Mouse (Mus musculus) forebrain, embryonic 13.5 days (tissue): ENCODE results near the gene Tbc1d10c. TPM values are rescaled to one million over a fixed set of nuclear protein-coding genes. Genes with fewer than 3 reads are reported as not detected.

Experiments used
- ATAC-seq: fragments of 200-750 bp; cut with Nextera tagmentation; 2 replicates; pipeline ENCODE4 v1.8.0; 2017
- H3K27ac ChIP-seq: fragments of 300-500 bp; sonication (generic); 2 replicates; pipeline ENCODE4 v1.5.1; 2015; ENCODE audit warnings: inconsistent platforms, mild to moderate bottlenecking, moderate library complexity
- H3K27me3 ChIP-seq: fragments of 300-500 bp; sonication (generic); 2 replicates; pipeline ENCODE4 v1.6.1; 2015; ENCODE audit warnings: mild to moderate bottlenecking, inconsistent platforms
- H3K36me3 ChIP-seq: fragments of 300-500 bp; sonication (generic); 2 replicates; pipeline ENCODE4 v1.6.1; 2015; ENCODE audit warnings: mild to moderate bottlenecking, inconsistent platforms; ENCODE audit not compliant: poor library complexity, severe bottlenecking
- H3K4me1 ChIP-seq: fragments of 300-500 bp; sonication (generic); 2 replicates; pipeline ENCODE4 v1.6.1; 2015; ENCODE audit warnings: inconsistent platforms
- H3K4me2 ChIP-seq: fragments of 300-500 bp; sonication (generic); 2 replicates; pipeline ENCODE4 v1.6.1; 2015; ENCODE audit warnings: inconsistent platforms, mild to moderate bottlenecking, moderate library complexity
- H3K4me3 ChIP-seq: fragments of 300-500 bp; sonication (generic); 2 replicates; pipeline ENCODE4 v1.5.1; 2015; ENCODE audit warnings: mild to moderate bottlenecking, inconsistent platforms
- H3K9ac ChIP-seq: fragments of 300-500 bp; sonication (generic); 2 replicates; pipeline ENCODE4 v1.6.1; 2015; ENCODE audit warnings: mild to moderate bottlenecking, inconsistent platforms
- H3K9me3 ChIP-seq: fragments of 300-500 bp; sonication (generic); replicated peaks from 2 replicates; pipeline ENCODE4 v1.6.1; 2016; ENCODE audit warnings: inconsistent platforms
- WGBS: fragments of 180-500 bp; shearing (Covaris S2); methylation state at CpG from one replicate; pipeline ENCODE4 v1.1.7; 2015; 5-methylcytosine and 5-hydroxymethylcytosine counted together
- polyA plus RNA-seq: library from polyadenylated mRNA; unstranded; fragments of >200 nt; fragmentation: Nextera tagmentation; extraction: Ambion mirVana; gene quantifications from 2 replicates; pipeline ENCODE4 v1.2.1, GENCODE M21; 2015

Gene Tbc1d10c
- polyA plus RNA-seq, 1 experiment from 2014 or later, result 0.77 TPM

GRCm38 (mm10) chr19:4183689-4184088 lies 7.4 kb downstream of the Tbc1d10c start:
- no peak overlapping the region for H3K27ac ChIP-seq
- no peak for ATAC-seq
- no peak overlapping the region for H3K9ac ChIP-seq
- 61% methylated on average over 2 of the region's 2 CpGs for WGBS
- no peak overlapping the region for H3K4me2 ChIP-seq
- H3K9me3 ChIP-seq, result no peaks in the 10 kb centered on the region
- no peaks in the 10 kb centered on the region for H3K27me3 ChIP-seq
- H3K4me1 ChIP-seq, result peaks cover 7% of the 10 kb centered on the region
- no peak overlapping the region for H3K4me3 ChIP-seq
- no peaks in the 10 kb centered on the region for H3K36me3 ChIP-seq

- WGBS, result 42% methylated on average over 3 of the region's 3 CpGs
- Histone ChIP-seq H3K36me3 (no peaks in the 10 kb centered on the region), H3K27me3 (no peaks in the 10 kb centered on the region), H3K4me3 (no peak overlapping the region), H3K4me1 (peaks cover 7% of the 10 kb centered on the region), H3K9ac (0 out of 2 replicates have a peak overlapping the region, but pooled peaks have one; percentile 18), H3K4me2 (no peak overlapping the region), H3K27ac (no peak overlapping the region), H3K9me3 (no peaks in the 10 kb centered on the region)
- no peak for ATAC-seq
Observed at GRCm38 (mm10) chr19:4181892-4182291, 9.2 kb downstream of the Tbc1d10c start.

- Histone ChIP-seq H3K9ac (no peak overlapping the region), H3K4me2 (no peak overlapping the region), H3K27ac (no peak overlapping the region), H3K27me3 (0 out of 2 replicates have a peak, but pooled peaks cover 4% of the 10 kb centered on the region), H3K4me3 (no peak overlapping the region), H3K36me3 (no peaks in the 10 kb centered on the region), H3K9me3 (no peaks in the 10 kb centered on the region), H3K4me1 (peaks cover 14% of the 10 kb centered on the region)
- ATAC-seq, result no peak
- 87% methylated on average over 7 of the region's 7 CpGs for WGBS
Observed at GRCm38 (mm10) chr19:4180411-4180810, 10.7 kb downstream of the Tbc1d10c start.

GRCm38 (mm10) chr19:4175368-4175947 lies 15.6 kb downstream of the Tbc1d10c start, which contains the start of gene Carns1:
Gene Carns1, minus strand, starts transcription at chr19:4175479.
- Histone ChIP-seq H3K4me3 (no peak within 1 kb of the TSS), H3K4me2 (peak within 1 kb of the TSS; percentile 36), H3K9ac (peak within 1 kb of the TSS; percentile 55)

GRCm38 (mm10) chr19:4172925-4173324 lies 18.2 kb downstream of the Tbc1d10c start:
- H3K27ac ChIP-seq, result no peak overlapping the region
- no peaks in the 10 kb centered on the region for H3K9me3 ChIP-seq
- H3K9ac ChIP-seq, result peak overlapping the region; percentile 2; the same call in 1 of the 2 replicates
- H3K4me1 ChIP-seq, result peaks cover 22% of the 10 kb centered on the region
- no peak overlapping the region for H3K4me2 ChIP-seq
- WGBS, result 56% methylated on average over 11 of the region's 11 CpGs
- no peak overlapping the region for H3K4me3 ChIP-seq
- no peak for ATAC-seq
- H3K27me3 ChIP-seq, result 0 out of 2 replicates have a peak, but pooled peaks cover 7% of the 10 kb centered on the region
- no peaks in the 10 kb centered on the region for H3K36me3 ChIP-seq

More at GRCm38 (mm10) chr19:4175368-4175947, 15.6 kb downstream of the Tbc1d10c start, which contains the start of gene Carns1:
- H3K4me1 ChIP-seq, result peaks cover 11% of the 10 kb centered on the region
- H3K36me3 ChIP-seq, result no peaks in the 10 kb centered on the region
- no peak for ATAC-seq
- WGBS, result 1% methylated on average over 11 of the region's 11 CpGs
- H3K9me3 ChIP-seq, result no peaks in the 10 kb centered on the region
- H3K27ac ChIP-seq, result no peak within 1 kb of the TSS
- 0 out of 2 replicates have a peak, but pooled peaks cover 7% of the 10 kb centered on the region for H3K27me3 ChIP-seq

- Histone ChIP-seq H3K9ac (peak overlapping the region; percentile 31; the same call in 1 of the 2 replicates), H3K4me1 (peaks cover 22% of the 10 kb centered on the region), H3K36me3 (no peaks in the 10 kb centered on the region), H3K27me3 (0 out of 2 replicates have a peak, but pooled peaks cover 7% of the 10 kb centered on the region), H3K9me3 (no peaks in the 10 kb centered on the region), H3K27ac (no peak overlapping the region), H3K4me2 (no peak overlapping the region), H3K4me3 (no peak overlapping the region)
- 75% methylated on average over 13 of the region's 13 CpGs for WGBS
- ATAC-seq, result no peak
Observed at GRCm38 (mm10) chr19:4171393-4172290, 19.4 kb downstream of the Tbc1d10c start.

- Histone ChIP-seq H3K36me3 (no peaks in the 10 kb centered on the region), H3K27ac (no peak overlapping the region), H3K27me3 (0 out of 2 replicates have a peak, but pooled peaks cover 4% of the 10 kb centered on the region), H3K4me3 (no peak overlapping the region), H3K4me1 (peaks cover 19% of the 10 kb centered on the region), H3K9me3 (no peaks in the 10 kb centered on the region), H3K9ac (0 out of 2 replicates have a peak overlapping the region, but pooled peaks have one; percentile 31), H3K4me2 (no peak overlapping the region)
- no peak for ATAC-seq
- 89% methylated on average over 10 of the region's 10 CpGs for WGBS
Observed at GRCm38 (mm10) chr19:4170723-4171392, 20.2 kb downstream of the Tbc1d10c start.

DNA sequence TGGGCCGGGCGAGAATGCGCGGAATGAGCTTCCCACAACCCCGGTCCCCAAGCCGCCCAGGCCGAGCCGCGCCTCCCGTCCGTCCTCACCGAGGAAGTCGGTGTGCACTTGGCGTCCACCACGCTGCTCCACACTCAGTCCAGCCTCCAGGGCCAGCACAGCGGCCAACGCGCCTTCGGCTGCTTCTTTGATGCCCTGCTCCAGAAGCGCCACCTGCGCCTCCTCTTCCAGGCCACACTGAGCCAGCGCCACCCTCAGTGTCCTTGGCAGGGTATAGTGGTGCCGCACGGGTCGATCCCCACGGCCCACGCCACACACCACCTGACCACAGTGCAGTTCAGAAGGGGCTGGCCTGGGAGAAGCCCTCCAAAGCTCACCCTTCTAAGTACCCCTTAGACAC lies 21.3 kb downstream of the Tbc1d10c start:
- peak overlapping the region; percentile 44 for H3K4me3 ChIP-seq
- WGBS, result 7% methylated on average over 26 of the region's 27 CpGs
- H3K36me3 ChIP-seq, result no peaks in the 10 kb centered on the region
- peak overlapping the region; percentile 83 for H3K9ac ChIP-seq
- ATAC-seq, result peak; percentile 42
- peak overlapping the region; percentile 84 for H3K4me2 ChIP-seq
- H3K27ac ChIP-seq, result peak overlapping the region; percentile 88
- no peaks in the 10 kb centered on the region for H3K9me3 ChIP-seq
- peaks cover 10% of the 10 kb centered on the region for H3K4me1 ChIP-seq
- H3K27me3 ChIP-seq, result 0 out of 2 replicates have a peak, but pooled peaks cover 3% of the 10 kb centered on the region

DNA sequence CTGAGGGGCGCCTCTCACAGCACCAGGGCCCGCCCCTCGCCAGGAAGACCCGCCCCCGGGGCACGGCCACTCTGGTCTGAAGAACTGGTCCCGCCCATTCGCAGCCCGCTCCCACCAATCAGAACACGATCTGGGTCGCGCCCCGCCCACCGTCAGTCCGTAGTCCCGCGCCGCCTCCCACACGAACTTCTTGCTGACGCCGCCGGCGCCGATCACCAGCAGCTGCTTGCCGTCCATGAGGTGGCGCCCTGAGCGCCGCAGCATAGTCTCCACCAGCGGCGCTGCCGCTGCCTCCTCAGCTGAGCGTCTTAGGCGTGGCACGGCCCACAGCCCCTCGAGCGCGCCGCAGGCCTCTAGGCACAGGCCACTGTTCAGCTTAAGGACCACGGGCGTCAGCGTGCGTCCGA lies 21.7 kb downstream of the Tbc1d10c start:
- Histone ChIP-seq H3K4me2 (peak overlapping the region; percentile 84), H3K4me1 (peaks cover 10% of the 10 kb centered on the region), H3K4me3 (peak overlapping the region; percentile 44), H3K27me3 (no peaks in the 10 kb centered on the region), H3K9ac (peak overlapping the region; percentile 83), H3K27ac (peak overlapping the region; percentile 88), H3K9me3 (no peaks in the 10 kb centered on the region), H3K36me3 (no peaks in the 10 kb centered on the region)
- under 1% methylated on average over 43 of the region's 43 CpGs for WGBS
- peak; percentile 97 for ATAC-seq

DNA sequence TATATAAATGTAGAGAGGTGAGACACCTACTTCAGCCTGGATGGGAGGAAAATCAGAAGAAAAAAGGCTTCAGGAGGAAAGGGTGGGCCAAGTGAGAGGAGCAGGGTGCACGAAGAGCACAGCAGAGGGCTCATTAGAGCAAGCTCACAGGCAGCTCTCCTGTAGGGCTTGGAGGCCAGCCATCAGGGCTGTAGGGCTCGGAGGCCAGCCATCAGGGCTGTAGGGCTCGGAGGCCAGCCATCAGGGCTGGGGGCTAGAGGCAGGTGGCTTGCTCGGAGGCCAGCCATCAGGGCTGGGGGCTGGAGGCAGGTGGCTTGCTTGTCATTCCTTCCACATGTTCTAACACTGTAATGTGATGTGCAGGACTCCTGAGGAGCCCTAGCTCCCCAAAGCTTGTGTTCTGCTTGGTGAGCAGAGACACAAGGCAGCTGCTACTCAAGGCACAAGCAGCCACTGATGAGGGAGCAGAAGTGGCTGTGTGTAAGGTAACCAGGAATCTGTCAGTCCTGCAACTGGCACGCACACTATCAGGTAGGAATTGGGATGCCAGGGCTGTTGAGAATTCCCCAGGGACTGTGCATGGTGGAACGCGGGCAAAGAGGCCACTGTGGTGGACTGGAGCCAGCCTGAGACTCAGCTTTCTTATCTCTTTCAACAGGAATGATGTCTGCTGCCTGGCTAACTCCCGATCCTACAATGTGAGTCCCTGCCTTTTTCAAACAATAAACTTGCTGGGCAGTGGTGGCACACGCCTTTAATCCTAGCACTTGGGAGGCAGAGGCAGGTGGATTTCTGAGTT lies 24.2 kb downstream of the Tbc1d10c start:
- 0 out of 2 replicates have a peak overlapping the region, but pooled peaks have one; percentile 5 for H3K9ac ChIP-seq
- WGBS, result 83% methylated on average over 9 of the region's 9 CpGs

DNA sequence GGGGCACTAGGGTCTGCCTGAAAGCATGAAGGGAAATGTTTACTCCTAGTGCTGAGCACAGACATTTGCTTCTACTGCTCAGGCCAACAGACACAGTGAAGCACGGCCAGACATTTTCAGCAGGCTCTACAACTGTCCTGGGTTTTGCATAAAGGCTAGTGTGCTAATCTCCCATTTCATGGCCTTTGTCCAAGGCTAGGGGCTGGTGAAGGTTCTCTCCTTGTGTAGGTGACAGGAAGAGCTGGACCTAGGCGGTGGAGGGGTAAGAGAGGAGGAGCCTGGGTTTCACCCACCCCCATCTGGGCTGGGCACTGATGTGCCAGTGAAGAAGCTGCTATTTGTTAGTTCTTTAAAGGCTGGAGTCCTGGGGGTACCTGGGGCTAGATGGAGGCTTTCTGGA lies 26.4 kb downstream of the Tbc1d10c start:
- H3K36me3 ChIP-seq, result peaks cover 21% of the 10 kb centered on the region
- no peak overlapping the region for H3K4me3 ChIP-seq
- H3K4me1 ChIP-seq, result peaks cover 16% of the 10 kb centered on the region
- no peak overlapping the region for H3K27ac ChIP-seq
- 81% methylated on average over 2 of the region's 2 CpGs for WGBS
- H3K9ac ChIP-seq, result no peak overlapping the region
- H3K27me3 ChIP-seq, result no peaks in the 10 kb centered on the region
- ATAC-seq, result no peak
- H3K4me2 ChIP-seq, result no peak overlapping the region
- H3K9me3 ChIP-seq, result no peaks in the 10 kb centered on the region

More for the DNA sequence above, 24.2 kb downstream of the Tbc1d10c start:
- H3K4me3 ChIP-seq, result no peak overlapping the region
- H3K36me3 ChIP-seq, result peaks cover 1% of the 10 kb centered on the region; the same call in 1 of the 2 replicates
- no peaks in the 10 kb centered on the region for H3K27me3 ChIP-seq
- no peak overlapping the region for H3K27ac ChIP-seq
- H3K4me1 ChIP-seq, result peaks cover 23% of the 10 kb centered on the region
- H3K4me2 ChIP-seq, result no peak overlapping the region
- no peak for ATAC-seq
- H3K9me3 ChIP-seq, result no peaks in the 10 kb centered on the region
